Mouse (Mus musculus): ENCODE data around the gene Clasp2.

DNA sequence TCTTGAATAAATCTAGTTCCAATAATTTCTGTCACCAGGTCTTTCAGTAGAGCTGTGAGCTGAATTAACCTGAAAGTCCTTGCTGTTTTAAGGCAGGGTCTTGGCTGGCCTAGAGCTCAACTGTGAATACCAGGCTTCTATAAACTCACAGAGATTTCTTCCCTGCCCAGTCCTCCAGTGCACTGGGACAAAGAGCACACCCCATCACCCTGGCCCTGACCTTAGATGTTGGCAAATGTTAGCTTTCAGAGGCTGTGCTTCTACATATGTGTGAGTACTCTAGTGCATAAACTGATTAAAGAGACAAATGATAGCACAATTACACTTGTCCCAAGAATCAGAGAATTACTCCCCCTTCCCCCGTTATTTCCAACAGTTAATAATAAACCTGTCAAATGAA, 188.4 kb downstream of the Clasp2 start:
- TF ChIP-seq CTCF (conservative IDR thresholded peaks at IDR 0.05; ENCODE audit: low read length) (no peak), POU5F1 (IDR thresholded peaks at IDR 0.05; ENCODE audit: borderline replicate concordance, low read length) (no peak)
